Mouse (Mus musculus) ES-Bruce4 (cell line): ENCODE results near the gene Dmrtc2. TPM values are rescaled to one million over a fixed set of nuclear protein-coding genes. Genes with fewer than 3 reads are reported as not detected.
"Not testable (repeated sequence)": the region's sequence is repeated elsewhere in the genome, so short reads cannot be mapped to it uniquely, and the experiment has no call there.

Experiments used
- H3K27ac ChIP-seq: 2 replicates; pipeline ENCODE4 v1.5.1; 2012; ENCODE audit warnings: low read length, inconsistent platforms; ENCODE audit not compliant: insufficient read depth
- H3K27me3 ChIP-seq: 2 replicates; pipeline ENCODE4 v1.6.1; 2012; ENCODE audit warnings: mild to moderate bottlenecking, low read length, inconsistent platforms; ENCODE audit not compliant: control insufficient read depth, poor library complexity, insufficient read depth, severe bottlenecking
- H3K36me3 ChIP-seq: 2 replicates; pipeline ENCODE4 v1.6.1; 2012; ENCODE audit warnings: inconsistent platforms, mild to moderate bottlenecking, low read length, moderate library complexity; ENCODE audit not compliant: control insufficient read depth, poor library complexity, insufficient read depth, severe bottlenecking
- H3K4me1 ChIP-seq: one replicate; pipeline ENCODE4 v1.8.1; 2011; ENCODE audit warnings: low read length; ENCODE audit not compliant: control insufficient read depth, insufficient read depth
- H3K4me3 ChIP-seq: 2 replicates; pipeline ENCODE4 v1.5.1; 2011; ENCODE audit warnings: low read depth, mild to moderate bottlenecking, low read length
- H3K9ac ChIP-seq: 2 replicates; pipeline ENCODE4 v1.6.1; 2012; ENCODE audit warnings: low read depth, mild to moderate bottlenecking, inconsistent platforms; ENCODE audit not compliant: poor library complexity, severe bottlenecking
- H3K9me3 ChIP-seq: replicated peaks from 2 replicates; pipeline ENCODE4 v1.6.1; 2012; ENCODE audit warnings: mild to moderate bottlenecking, low read length, inconsistent platforms; ENCODE audit not compliant: control insufficient read depth, poor library complexity, insufficient read depth, severe bottlenecking
- CTCF ChIP-seq: IDR thresholded peaks from one replicate; pipeline ENCODE4 v1.8.1; 2011; ENCODE audit warnings: low read depth, low read length
- EP300 ChIP-seq: IDR thresholded peaks from 2 replicates; pipeline ENCODE4 v1.6.1; 2011; ENCODE audit warnings: low read depth, low read length; ENCODE audit not compliant: insufficient read depth
- POLR2A ChIP-seq: IDR thresholded peaks from one replicate; pipeline ENCODE4 v1.8.1; 2011; ENCODE audit warnings: low read length; ENCODE audit not compliant: insufficient read depth
- polyA plus RNA-seq: library from polyadenylated mRNA; stranded (reverse); fragments of >200 nt; gene quantifications from 2 replicates; pipeline ENCODE4 v1.2.4, GENCODE M21; 2011; ENCODE audit warnings: low read depth; ENCODE audit not compliant: missing spikeins, insufficient read depth, insufficient read length

Gene Dmrtc2
- 0.75 and 1.1 TPM in 2 replicates for polyA plus RNA-seq

DNA sequence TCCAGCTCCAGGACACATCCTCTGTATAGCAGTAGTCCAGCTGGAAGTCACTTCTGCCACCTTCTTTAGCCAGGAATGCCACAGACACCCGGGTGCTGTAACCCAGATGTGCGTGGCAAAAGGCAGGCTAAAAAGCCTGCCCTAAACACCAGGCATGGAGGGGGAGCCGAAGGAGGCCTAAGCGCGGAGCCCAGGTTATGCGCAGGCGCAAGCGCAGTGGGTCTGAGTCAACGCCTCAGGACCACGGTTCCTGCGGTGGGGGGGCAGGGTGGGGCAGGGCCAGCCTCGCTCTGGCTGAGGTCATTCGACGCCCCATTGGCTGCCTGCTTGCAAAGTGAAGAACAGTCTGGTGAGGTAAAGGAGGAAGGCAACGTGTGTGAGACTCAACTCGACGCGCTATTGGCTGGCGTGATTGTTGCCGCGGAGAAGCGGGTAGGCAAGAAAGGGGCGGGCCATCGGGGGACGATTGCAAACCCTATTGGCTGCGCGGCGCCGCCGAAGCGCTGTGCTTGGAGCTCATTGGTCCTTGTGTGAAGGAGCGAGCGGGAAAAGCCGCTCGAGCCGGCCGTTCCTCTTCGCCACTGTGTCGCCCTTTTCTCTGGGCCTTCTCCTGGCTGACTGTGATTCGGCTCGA is at the start of gene Dmrtc2, which contains the start of gene Lypd4:
TSS of gene Dmrtc2 (plus strand) at position 526 of the 634 bp plus-strand sequence.
TSS of gene Lypd4 (minus strand) at position 410 of the 634 bp plus-strand sequence.
- H3K4me3 ChIP-seq = peak within 1 kb of the TSS; percentile 21; the same call in 1 of the 2 replicates

DNA sequence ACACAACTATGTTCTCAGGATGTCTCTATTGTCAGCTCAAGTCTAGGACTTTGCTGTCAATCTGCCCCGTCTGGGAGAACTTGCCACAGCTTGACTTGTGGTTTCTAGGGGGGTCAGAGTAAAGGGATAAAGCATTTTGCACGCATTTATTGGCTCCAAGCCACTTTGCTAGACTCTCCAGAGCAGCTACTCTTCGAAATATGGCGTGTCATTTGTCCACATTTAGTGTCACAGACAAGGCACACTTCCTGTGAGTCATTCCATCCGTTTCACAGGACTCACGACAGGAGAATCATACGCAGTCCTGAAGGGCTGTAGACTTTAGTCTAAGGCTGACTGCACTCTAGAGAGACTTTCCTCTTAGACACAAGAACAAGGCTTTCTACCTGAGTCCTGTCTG is 45.4 kb upstream of the Dmrtc2 start:
- Histone ChIP-seq H3K36me3 (no peaks in the 10 kb centered on the region), H3K4me1 (no peaks in the 10 kb centered on the region), H3K9me3 (no peaks in the 10 kb centered on the region), H3K27me3 (no peaks in the 10 kb centered on the region), H3K9ac (no peak overlapping the region), H3K4me3 (no peak overlapping the region), H3K27ac (no peak overlapping the region)
- TF ChIP-seq CTCF (no peak), EP300 (no peak), POLR2A (no peak)

More for the DNA sequence above, at the start of gene Dmrtc2, which contains the start of gene Lypd4:
- Histone ChIP-seq H3K27me3 (no peaks in the 10 kb centered on the region), H3K27ac (no peak within 1 kb of the TSS), H3K9ac (peak within 1 kb of the TSS; percentile 24; the same call in 1 of the 2 replicates), H3K4me1 (no peaks in the 10 kb centered on the region), H3K9me3 (no peaks in the 10 kb centered on the region), H3K36me3 (no peaks in the 10 kb centered on the region)
- TF ChIP-seq EP300 (no peak), CTCF (no peak), POLR2A (no peak)

DNA sequence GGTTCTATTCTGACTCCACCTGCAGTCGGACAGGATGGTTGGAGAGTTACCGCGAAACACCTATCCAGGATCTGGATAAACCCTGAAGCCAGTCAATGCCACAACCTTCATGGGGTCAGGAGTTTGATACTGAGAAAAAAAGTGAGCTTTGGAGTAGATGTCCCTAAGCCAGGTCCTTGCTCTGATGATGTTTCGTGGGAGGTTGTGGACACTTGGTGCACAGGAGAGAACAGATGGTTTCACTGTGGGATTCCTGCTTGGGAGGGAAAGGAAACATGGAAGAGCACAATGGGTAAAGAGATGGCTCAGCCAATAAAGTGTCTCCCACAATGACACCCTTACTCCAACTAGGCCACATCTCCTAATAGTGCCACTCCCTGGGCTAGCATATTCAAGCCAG is 42.7 kb upstream of the Dmrtc2 start:
- no peaks in the 10 kb centered on the region for H3K36me3 ChIP-seq
- H3K4me3 ChIP-seq = no peak overlapping the region
- no peak overlapping the region for H3K27ac ChIP-seq
- H3K9me3 ChIP-seq = peaks cover 5% of the 10 kb centered on the region; the same call in 1 of the 2 replicates
- H3K27me3 ChIP-seq = no peaks in the 10 kb centered on the region
- no peaks in the 10 kb centered on the region for H3K4me1 ChIP-seq
- TF ChIP-seq POLR2A (no peak), CTCF (no peak)
- H3K9ac ChIP-seq = no peak overlapping the region

DNA sequence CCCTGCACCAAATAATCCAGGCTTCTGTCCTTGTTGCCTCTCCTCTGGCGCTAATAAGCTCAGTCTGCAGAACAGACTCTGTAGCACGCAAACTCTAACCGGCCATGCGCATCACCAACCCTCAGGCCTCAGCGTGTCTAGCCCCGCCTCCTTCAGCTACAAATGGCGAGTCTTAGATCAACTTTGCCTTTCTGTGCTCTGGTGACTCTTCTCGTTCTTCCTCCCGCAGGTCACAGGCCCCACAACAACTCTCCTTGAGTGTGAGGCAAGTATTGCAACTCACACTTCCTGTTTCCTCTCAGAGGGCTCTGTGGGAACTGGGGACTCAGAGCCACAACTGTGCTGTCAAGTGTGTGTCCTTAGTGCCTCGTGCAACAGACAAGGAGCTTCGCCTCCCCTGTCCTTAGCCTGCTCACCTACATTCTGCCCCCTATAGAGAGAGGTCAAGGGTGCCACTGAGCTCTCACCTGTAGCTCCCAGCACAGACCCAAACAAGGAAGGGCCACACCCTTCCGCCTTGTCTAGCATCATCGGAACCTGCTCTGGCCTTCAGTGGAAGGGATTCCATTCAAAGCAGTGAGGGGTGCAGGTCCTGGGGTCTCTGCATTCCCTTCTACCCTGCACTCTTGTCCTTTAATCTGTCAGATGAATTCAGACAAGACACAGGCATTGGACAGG is 31.0 kb upstream of the Dmrtc2 start:
- not testable (repeated sequence) for H3K9ac ChIP-seq, H3K27me3 ChIP-seq, H3K4me1 ChIP-seq, H3K36me3 ChIP-seq, H3K27ac ChIP-seq, H3K9me3 ChIP-seq, H3K4me3 ChIP-seq

DNA sequence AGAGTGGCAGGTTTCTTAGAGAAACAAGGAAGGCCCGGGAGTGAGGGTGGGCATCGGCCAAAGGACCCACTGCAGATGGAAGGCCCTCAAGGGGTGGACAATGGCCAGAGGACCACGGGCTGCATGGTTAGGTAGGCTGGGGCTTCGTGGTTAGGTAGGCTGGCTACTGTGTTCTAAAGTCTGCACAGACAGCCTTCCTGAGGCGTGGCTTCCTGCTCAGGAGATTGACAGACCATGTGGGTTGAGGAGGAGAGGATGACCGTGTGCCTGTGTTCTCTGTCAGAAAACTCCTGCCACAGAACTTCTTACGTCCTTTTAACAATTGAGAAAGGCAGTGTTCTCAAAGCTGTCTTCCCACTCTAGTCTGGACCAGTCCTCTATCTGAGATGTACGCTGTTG is 30.4 kb upstream of the Dmrtc2 start:
- TF ChIP-seq EP300 = no peak

DNA sequence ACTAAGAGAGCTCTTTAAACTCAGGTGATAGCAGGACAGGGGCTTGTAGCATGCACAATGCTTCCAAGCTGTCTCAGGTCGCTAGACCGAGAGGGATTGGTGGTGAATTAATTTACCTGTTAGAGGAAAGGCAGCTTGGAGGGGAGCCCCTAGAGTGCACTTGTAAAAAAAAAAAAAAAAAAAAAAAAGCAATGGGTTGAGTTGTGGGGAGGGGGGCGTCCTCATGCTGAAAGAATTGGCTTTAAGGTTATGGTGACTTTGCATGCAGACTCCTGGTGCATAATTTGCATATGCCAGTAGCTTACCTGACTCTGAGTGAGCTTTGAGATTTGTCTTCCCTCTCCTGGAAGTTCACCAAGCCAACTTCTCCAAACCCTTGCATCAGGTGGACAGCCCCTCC is 29.5 kb upstream of the Dmrtc2 start:
- Histone ChIP-seq H3K4me3 (no peak overlapping the region), H3K9me3 (no peaks in the 10 kb centered on the region), H3K27ac (no peak overlapping the region), H3K27me3 (no peaks in the 10 kb centered on the region), H3K9ac (no peak overlapping the region), H3K4me1 (peaks cover 2% of the 10 kb centered on the region), H3K36me3 (no peaks in the 10 kb centered on the region)
- no peak for TF ChIP-seq EP300
- TF ChIP-seq CTCF = no peak
- TF ChIP-seq POLR2A = no peak

More for the DNA sequence above, 30.4 kb upstream of the Dmrtc2 start:
- Histone ChIP-seq H3K4me3 (no peak overlapping the region), H3K4me1 (peaks cover 2% of the 10 kb centered on the region), H3K27me3 (no peaks in the 10 kb centered on the region), H3K27ac (no peak overlapping the region), H3K9me3 (no peaks in the 10 kb centered on the region), H3K9ac (no peak overlapping the region), H3K36me3 (no peaks in the 10 kb centered on the region)
